Mouse (Mus musculus) C2C12 (cell line): ENCODE measurements around the gene Grm2.

Experiments used
- CEBPB ChIP-seq: IDR thresholded peaks from one replicate; pipeline ENCODE4 v1.6.1; 2011; ENCODE audit warnings: low read depth, mild to moderate bottlenecking, control low read depth, moderate library complexity
- CTCF ChIP-seq: IDR thresholded peaks from one replicate; pipeline ENCODE4 v1.5.1; 2011; ENCODE audit not compliant: control insufficient read depth, insufficient read depth, insufficient read length
- FOSL1 ChIP-seq: IDR thresholded peaks from one replicate; pipeline ENCODE4 v1.8.0; 2011; ENCODE audit warnings: mild to moderate bottlenecking, low read length; ENCODE audit not compliant: poor library complexity, insufficient read depth, severe bottlenecking
- MAX ChIP-seq: IDR thresholded peaks from one replicate; pipeline ENCODE4 v1.6.1; 2011; ENCODE audit warnings: mild to moderate bottlenecking, control low read depth
- MYOD1 ChIP-seq: IDR thresholded peaks from one replicate; pipeline ENCODE4 v1.6.1; 2011; ENCODE audit warnings: low read depth; ENCODE audit not compliant: control insufficient read depth, insufficient read length
- MYOG ChIP-seq: IDR thresholded peaks from one replicate; pipeline ENCODE4 v1.6.1; 2011; ENCODE audit not compliant: control insufficient read depth, insufficient read length; ENCODE audit errors: extremely low read depth
- USF1 ChIP-seq: IDR thresholded peaks from one replicate; pipeline ENCODE4 v1.6.1; 2011; ENCODE audit warnings: low read depth, mild to moderate bottlenecking, control low read depth, moderate library complexity

DNA sequence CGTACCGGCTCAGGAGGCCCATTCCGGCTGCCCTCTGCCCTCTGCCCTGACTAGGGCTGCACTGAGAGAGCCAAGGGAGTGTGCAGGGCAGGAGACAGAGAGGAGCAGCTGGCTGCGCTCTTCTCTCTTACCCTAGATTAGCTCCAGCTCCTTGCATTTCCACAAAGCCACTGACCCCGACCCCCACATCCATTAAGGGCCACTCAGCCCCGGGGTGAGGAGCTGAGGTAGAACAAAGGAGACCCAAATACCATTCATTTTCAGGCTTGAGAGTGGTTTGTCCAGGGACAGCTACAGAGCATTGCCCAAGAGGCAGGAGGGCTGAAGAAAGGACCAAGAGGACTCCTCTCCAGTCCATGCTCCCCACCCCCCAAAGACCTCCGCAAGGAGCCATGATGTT lies 3.6 kb upstream of the Grm2 start:
- no peak for TF ChIP-seq CTCF
- TF ChIP-seq USF1: no peak
- TF ChIP-seq CEBPB: no peak
- no peak for TF ChIP-seq MAX
- no peak for TF ChIP-seq FOSL1
- no peak for TF ChIP-seq MYOD1
- no peak for TF ChIP-seq MYOG
